Mouse (Mus musculus) mesoderm, embryonic 11.5 days (tissue): ENCODE data around the gene Ankdd1a.

Experiments
- DNase-seq: peaks from one replicate; pipeline ENCODE4 v3.0.0-alpha.2; 2012; ENCODE audit warnings: low read depth, low spot score

Ankdd1a gene

DNA sequence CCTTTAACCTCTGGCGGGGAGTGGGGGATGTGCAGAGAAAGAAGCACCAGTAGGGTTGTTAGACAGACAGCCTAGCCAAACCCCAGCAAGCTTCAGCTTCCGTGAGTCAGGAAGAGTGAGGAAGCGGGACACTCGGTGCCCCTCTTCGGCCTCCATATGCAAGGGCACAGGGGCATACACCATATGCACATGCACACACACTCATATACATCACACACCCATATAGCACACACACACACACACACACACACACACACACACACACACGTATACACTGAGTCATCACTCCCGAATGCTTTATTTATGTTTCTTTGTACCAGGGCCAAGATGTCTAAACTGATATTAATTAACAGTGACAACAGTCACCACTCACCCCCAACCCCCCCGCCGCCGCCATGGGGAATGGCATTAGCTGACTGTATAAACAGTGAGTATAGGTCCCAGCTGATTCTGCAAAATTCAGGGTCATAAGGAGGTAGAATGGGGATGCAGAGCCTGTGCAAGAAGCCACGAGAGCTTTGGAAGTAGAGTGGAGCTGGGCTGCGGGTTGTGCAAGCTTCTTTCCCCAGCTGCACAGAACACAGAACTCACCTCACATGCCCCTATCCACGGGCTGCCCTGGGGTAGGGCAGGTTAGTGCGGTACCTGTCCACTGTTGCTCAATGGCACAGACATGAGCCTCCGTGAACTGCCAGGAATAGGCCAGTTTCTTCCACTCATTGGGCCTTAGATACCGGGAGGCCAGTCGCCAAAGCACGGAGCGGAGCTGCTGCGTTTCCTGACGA, 17.1 kb downstream of the Ankdd1a start:
- DNase-seq: no peak

DNA sequence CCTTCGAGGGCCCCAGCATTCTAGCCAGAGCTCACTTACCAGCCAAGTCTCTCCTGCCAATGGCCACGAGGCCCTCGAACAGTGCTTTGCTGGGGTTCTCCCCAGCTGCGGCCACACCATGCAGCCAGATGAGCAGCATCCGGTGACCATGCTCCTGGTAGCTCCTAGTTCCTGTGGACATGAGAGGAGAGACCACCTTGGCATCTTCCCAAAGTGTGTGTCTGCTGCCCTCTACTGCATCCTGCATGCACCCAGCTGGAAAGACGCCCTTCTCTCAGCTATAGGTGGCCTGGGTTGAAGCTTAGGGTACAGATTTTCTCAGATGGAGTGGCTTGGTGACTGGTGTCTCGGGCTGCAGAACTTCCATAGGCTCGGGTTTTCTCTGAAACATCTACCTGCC, 17.8 kb downstream of the Ankdd1a start:
- peak; percentile 32 for DNase-seq

DNA sequence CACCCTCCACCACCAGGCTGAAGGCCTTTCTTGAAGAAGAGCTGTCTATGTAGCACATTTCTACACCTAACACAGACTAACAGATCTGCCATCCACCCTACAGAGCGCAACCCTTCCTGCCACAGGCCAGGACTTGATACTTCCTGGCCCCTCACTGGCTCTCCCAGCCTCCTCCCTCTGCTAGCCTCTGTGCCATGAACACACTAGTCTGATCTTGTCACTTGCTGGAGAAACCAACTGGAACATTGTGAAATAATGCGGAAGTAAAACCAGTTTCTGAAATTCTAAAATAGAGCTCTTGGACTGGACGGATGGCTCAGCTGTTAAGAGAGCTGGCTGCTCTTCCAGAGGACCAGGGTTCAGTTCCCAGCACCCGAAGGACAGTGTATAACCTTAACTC, 27.1 kb downstream of the Ankdd1a start:
- DNase-seq: no peak

DNA sequence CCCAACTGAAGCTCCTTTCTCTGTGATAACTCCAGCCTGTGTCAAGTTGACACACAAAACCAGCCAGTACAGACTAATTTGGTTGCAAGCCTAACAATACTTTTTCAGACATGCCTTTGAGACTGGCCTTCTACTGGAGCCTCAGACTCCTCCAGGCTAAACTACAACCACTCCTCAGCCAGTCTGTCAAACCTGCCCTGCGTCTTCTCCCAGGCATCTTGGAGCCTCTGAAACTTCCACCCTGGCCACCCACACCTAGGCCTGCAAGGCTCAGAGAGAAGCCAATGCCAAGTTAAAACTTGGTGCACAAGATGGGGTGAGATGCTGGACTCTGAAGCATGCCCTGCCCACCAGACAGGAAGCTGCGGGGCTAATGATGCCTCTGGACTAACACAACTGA, 27.6 kb downstream of the Ankdd1a start:
- DNase-seq: no peak

DNA sequence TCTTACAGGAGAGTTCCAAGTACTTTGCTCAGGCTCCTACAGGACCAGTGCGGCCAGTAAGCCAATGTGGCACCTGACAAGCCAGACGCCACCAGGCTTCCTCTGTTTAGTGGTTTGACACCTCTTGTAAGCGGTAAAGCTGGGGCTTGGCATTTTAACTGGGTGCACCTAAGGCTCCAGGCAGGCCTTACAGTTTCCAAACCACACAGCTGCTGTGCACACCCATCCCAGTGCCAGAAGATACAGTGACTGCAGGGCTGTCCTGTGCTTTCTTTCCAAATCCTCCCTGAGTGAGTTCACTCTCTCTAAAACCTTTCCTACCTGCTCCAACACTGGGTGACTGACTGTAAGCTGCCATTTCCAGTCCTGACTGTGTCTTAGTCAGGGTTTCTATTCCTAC, 28.5 kb downstream of the Ankdd1a start:
- no peak for DNase-seq

DNA sequence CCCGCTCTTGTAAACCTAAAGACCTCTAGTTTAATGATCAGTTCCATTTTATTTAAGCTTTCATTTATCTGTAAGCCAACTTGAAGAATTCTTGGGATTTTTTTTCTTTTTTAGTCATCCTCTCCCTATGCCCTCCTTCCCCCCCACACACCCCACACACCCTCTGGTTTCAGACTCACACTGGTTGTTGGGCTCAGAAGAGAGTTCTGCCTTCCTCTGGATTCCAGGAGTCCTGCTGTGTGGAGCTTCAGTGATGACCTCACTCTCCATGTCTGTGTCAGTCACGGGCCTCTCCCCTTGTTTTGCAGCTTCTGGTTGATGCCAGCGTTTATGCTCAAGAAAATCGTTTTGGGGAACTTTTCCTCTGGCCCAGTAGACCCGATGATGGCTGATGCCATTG, 39.9 kb downstream of the Ankdd1a start:
- no peak for DNase-seq

DNA sequence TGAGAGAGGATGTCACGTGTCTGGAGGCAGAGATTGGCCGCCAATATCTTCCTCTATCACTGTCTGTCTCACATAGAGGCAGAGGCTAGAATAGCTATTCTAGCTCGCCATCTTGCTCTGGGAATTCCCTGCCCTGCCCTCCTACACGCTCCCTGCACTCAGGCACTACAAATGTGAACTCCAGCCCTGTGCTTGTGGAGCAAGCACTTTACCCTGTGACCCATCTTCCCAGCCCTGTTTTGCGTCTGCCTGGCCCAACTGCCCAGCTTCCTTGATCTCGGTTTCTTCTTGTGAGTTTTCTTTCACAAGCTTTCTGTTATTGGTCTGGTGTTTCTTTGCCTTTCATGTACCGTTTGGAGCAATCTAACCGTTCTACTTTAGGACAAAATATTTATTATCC, 40.8 kb downstream of the Ankdd1a start:
- DNase-seq: no peak

DNA sequence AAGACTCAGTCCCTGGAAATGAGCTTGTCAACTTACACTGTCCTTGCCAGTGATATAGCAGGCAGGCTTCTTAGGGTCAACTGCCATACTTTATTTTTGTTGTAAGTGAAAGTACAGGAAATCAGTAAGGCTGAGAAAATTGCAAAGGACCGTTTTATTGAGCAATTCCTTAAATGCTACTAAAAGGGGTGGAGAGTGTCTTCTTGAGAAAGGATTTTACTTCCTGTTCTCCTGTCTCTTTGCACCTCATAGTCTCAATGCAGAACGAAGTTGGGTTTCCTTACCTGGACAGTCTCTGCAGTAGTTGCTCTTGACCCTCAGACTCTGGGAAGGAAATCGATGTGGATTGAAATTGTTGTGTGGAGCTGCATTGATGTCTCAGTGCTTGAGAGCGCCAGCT, 47.2 kb downstream of the Ankdd1a start:
- no peak for DNase-seq

DNA sequence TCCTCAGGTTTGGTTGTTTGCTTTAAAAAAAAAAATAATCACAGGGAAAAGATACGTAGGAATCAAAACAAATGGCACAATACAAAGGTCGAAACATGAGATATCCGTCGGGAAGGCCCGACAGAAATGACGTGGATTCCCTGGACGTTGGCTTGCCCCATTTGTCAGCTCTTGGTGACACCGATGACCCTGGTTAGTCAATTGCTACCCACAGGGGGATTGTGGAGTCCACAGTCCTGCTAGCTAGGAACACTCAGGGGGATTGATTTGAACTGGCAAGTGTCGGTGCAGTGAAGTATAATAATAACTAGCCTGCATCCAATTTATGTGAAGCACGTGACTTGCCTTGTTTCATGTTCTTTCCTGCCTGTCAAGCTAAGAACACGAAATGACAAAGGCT, 52.3 kb downstream of the Ankdd1a start:
- DNase-seq: peak; percentile 33

DNA sequence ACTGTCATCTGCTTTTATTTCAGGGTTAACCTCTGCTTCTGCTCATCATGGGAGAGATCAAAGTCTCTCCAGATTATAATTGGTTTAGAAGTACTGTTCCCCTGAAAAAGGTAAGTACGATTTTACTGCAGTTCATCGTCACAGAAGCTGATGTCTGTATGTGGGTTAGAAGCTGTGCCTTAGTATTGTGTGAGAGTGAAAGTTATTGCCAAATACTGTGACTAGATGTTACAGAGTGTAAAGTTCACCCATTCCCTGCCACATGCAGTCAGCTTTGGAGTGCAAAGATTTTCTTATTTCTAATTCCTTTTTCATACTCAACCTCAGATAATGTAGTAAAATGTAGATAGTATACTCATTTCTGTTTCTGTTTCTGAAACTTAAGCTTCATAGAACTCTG, 54.8 kb downstream of the Ankdd1a start:
- no peak for DNase-seq

DNA sequence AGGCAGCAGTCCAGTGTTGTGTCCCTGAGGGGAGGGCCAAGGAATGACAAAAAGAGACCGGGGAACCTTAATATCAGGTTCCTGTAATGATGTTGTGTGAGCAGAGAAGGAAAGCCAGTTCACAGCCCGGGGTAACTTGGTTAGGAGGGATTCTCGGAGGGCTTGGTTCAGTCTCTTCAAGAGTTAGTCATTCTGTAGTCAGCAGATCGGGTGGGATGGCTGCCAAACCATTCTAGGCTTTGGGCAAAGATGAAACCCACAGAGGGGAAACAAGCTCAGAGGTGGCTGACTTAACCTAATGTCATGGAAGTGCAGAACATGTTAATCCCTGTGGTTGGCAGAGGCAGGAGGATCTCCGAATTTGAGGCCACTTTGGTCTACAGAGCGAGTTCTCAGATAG, 55.8 kb downstream of the Ankdd1a start:
- DNase-seq: no peak

DNA sequence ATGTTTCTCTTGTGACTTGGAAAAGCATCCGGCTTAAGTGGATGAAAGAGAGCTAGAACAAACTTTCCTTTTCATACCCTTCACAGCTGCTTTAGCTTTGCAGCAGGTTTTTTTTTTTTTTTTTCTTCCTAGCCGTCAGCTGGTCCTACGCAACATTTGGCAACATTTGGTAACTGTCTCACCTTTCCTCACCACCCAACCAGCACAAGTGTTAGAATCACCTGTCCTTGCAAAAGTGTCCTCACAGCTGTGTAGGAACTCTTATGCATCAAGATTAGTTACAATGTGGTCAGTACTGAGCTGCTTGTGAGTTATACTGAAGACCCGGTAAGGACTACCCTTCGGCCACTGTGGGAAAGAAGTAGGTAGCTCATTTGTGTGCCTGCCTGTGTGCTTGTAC, 57.4 kb downstream of the Ankdd1a start:
- DNase-seq: no peak

DNA sequence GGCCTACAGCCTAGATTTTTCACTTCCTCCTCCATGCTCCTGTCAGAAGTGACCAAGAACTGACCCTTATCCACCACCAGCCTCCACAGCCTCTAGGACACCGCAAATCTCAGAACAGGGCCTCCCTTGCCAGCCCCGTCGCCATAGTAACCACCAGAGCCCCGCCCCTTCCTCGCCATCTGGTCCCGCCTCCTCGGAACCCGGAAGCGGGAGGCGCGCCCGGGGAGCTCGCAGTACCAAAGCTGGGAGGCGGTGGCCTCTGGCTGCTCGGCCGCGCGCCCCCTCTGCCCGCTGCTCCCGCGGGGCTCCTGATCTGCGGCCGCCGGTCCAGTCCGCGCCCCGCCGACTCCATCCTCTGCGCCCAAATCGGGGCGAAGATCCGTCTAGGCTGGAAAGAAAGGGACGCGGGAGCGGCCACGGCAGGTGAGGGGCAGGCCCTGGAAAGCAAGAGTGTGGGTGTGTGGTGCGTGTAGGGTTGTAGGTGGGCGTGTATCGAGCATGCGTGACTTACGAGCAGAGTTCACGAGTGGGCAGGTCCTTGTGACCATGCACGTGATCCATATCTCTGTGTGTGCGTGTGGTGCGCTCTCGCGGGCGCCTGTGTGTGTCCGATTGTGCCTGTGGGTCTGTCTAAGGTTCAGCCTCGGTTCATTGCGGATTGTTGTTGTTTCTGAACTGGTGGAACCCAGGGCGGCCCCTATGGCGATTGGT, 59.1 kb downstream of the Ankdd1a start, which contains the start of gene Spg21:
Gene Spg21, plus strand, starts transcription at position 216 of the 711 bp plus-strand sequence.
- peak; percentile 96 for DNase-seq

DNA sequence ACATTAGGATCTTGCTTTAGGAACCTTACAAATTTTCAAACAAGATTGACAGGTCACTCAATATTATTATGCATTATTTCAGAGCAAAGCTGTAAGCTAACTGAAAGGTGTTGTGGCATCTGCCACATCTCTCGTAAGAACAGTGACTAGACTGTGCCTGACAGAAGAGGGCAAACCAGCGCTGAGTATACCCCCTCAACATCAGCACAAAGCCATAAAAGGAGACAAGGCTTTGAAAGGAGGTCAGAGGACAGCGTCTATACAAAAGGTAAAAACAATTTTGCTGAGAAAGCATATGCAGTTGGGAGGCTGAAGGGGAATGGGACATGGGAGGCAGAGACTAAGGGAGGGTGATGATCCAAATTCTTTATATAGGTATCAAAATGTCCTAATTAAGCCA, 59.8 kb downstream of the Ankdd1a start:
- no peak for DNase-seq

DNA sequence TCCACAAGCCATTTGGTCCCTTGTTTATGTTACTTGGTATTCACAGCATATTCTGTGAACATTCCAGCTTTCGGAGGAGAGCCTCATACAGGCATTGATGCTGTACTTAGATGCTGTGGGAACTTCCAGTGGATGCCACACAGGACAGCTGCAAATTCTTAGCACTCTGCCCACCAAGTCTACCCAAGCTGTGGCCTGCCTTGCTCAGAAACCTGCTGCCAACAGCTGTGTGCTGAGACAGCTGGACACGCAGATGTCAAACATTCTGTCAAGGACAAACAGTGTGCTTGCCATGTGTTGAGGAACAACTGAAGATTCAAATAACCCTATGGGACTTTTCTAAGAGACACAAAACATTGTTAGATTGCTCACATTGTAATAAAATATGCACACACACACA, 61.0 kb downstream of the Ankdd1a start:
- no peak for DNase-seq

DNA sequence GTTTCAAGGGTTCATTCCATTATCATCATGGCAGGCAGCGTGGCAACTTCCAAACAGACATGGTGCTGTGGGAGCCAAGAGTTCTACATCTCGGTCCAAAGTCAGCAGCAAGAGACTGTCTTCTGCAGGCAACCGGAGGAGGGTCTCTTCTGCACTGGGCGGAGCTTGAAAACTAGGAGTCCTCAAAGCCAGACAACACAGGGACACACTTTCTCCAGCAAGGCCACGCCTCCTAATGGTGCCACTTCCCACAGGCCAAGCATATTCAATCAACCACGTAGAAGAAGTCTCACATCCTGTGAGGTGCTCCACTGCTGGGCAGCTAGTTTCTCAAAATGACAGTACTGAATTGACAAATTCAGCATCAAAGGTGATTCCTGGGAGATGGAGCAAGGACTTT, 72.0 kb downstream of the Ankdd1a start:
- DNase-seq: no peak

DNA sequence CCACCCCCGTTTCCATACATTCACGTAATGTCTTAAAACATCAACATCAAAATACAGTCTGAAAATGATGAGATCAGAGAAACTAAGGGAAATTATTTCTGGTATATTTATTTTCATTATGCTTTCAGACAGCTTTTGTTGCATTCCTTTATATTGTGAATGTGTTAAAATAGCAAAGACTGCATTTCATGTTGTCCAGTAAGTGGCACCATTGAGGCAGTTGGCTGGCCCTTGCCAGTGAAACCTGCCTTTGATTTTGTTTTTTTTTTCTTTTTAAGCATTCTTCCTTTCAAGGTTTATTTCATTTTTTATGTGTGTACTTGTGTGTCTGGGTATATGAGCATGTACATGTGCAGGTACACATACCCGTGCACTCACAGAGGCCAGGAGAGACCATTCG, 75.3 kb downstream of the Ankdd1a start:
- no peak for DNase-seq
